Mouse (Mus musculus): Measurements from ENCODE around the gene Sectm1b. TPM values are rescaled to one million over a fixed set of nuclear protein-coding genes. Genes with fewer than 3 reads are reported as not detected.

The Sectm1b gene
- polyA plus RNA-seq, 1 experiment from 2014 or later, result not detected

- no peaks in the 10 kb centered on the region for H3K9me3 ChIP-seq (ENCODE audit: control insufficient read depth, low read length)
- no peak for ATAC-seq (ENCODE audit: low FRiP score)
- no peak overlapping the region for H3K9ac ChIP-seq
- no peaks in the 10 kb centered on the region for H3K4me1 ChIP-seq (replicated peaks; ENCODE audit: control insufficient read depth, insufficient read depth, low read length)
- no peak for DNase-seq (ENCODE audit: low spot score)
- no peak overlapping the region for H3K27ac ChIP-seq
- no peak overlapping the region for H3K4me2 ChIP-seq (replicated peaks)
- no peak overlapping the region for H3K4me3 ChIP-seq (replicated peaks; ENCODE audit: low read length)
- no peaks in the 10 kb centered on the region for H3K36me3 ChIP-seq (replicated peaks; ENCODE audit: control insufficient read depth, insufficient read depth)
- H3K27me3 ChIP-seq (ENCODE audit: control insufficient read depth, insufficient read depth, low read length), result no peaks in the 10 kb centered on the region
- WGBS, result 70% methylated on average over 7 of the region's 7 CpGs
These were observed 36.4 kb upstream of the Sectm1b start for GRCm38 (mm10) chr11:121099762-121100161.

- Histone ChIP-seq H3K9me3 (ENCODE audit: control insufficient read depth, low read length) (no peaks in the 10 kb centered on the region), H3K27me3 (ENCODE audit: control insufficient read depth, insufficient read depth, low read length) (no peaks in the 10 kb centered on the region), H3K36me3 (replicated peaks; ENCODE audit: control insufficient read depth, insufficient read depth) (no peaks in the 10 kb centered on the region), H3K27ac (no peak overlapping the region), H3K4me2 (replicated peaks) (no peak overlapping the region), H3K4me1 (replicated peaks; ENCODE audit: control insufficient read depth, insufficient read depth, low read length) (no peaks in the 10 kb centered on the region), H3K9ac (no peak overlapping the region), H3K4me3 (replicated peaks; ENCODE audit: low read length) (no peak overlapping the region)
- ATAC-seq (ENCODE audit: low FRiP score) (no peak), DNase-seq (ENCODE audit: low spot score) (no peak)
- 88% methylated on average over 14 of the region's 14 CpGs for WGBS
These were observed 29.5 kb upstream of the Sectm1b start for GRCm38 (mm10) chr11:121092606-121093585.

- no peak for DNase-seq (ENCODE audit: low spot score)
- no peak overlapping the region for H3K27ac ChIP-seq
- no peak for ATAC-seq (ENCODE audit: low FRiP score)
- 70% methylated on average over 4 of the region's 4 CpGs for whole genome bisulfite sequencing
- no peak overlapping the region for H3K4me3 ChIP-seq (replicated peaks; ENCODE audit: low read length)
- H3K9ac ChIP-seq, result no peak overlapping the region
- H3K27me3 ChIP-seq (ENCODE audit: control insufficient read depth, insufficient read depth, low read length), result no peaks in the 10 kb centered on the region
- H3K9me3 ChIP-seq (ENCODE audit: control insufficient read depth, low read length), result no peaks in the 10 kb centered on the region
- no peak overlapping the region for H3K4me2 ChIP-seq (replicated peaks)
- H3K4me1 ChIP-seq (replicated peaks; ENCODE audit: control insufficient read depth, insufficient read depth, low read length), result no peaks in the 10 kb centered on the region
- no peaks in the 10 kb centered on the region for H3K36me3 ChIP-seq (replicated peaks; ENCODE audit: control insufficient read depth, insufficient read depth)
These were observed 27.6 kb upstream of the Sectm1b start for GRCm38 (mm10) chr11:121090943-121091342.

GRCm38 (mm10) chr11:121089756-121090546, 26.6 kb upstream of the Sectm1b start:
- Histone ChIP-seq H3K27ac (no peak overlapping the region), H3K4me1 (replicated peaks; ENCODE audit: control insufficient read depth, insufficient read depth, low read length) (no peaks in the 10 kb centered on the region), H3K4me2 (replicated peaks) (no peak overlapping the region), H3K4me3 (replicated peaks; ENCODE audit: low read length) (no peak overlapping the region), H3K27me3 (ENCODE audit: control insufficient read depth, insufficient read depth, low read length) (no peaks in the 10 kb centered on the region), H3K9me3 (ENCODE audit: control insufficient read depth, low read length) (no peaks in the 10 kb centered on the region), H3K36me3 (replicated peaks; ENCODE audit: control insufficient read depth, insufficient read depth) (no peaks in the 10 kb centered on the region), H3K9ac (no peak overlapping the region)
- DNase-seq (ENCODE audit: low spot score), result no peak
- ATAC-seq (ENCODE audit: low FRiP score), result no peak
- WGBS, result 95% methylated on average over 2 of the region's 2 CpGs

GRCm38 (mm10) chr11:121088997-121089396, 25.6 kb upstream of the Sectm1b start:
- WGBS, result 77% methylated on average over 6 of the region's 6 CpGs
- ATAC-seq (ENCODE audit: low FRiP score) (no peak), DNase-seq (ENCODE audit: low spot score) (no peak)
- Histone ChIP-seq H3K27ac (no peak overlapping the region), H3K4me3 (replicated peaks; ENCODE audit: low read length) (no peak overlapping the region), H3K9ac (no peak overlapping the region), H3K36me3 (replicated peaks; ENCODE audit: control insufficient read depth, insufficient read depth) (no peaks in the 10 kb centered on the region), H3K4me2 (replicated peaks) (no peak overlapping the region), H3K9me3 (ENCODE audit: control insufficient read depth, low read length) (no peaks in the 10 kb centered on the region), H3K4me1 (replicated peaks; ENCODE audit: control insufficient read depth, insufficient read depth, low read length) (no peaks in the 10 kb centered on the region), H3K27me3 (ENCODE audit: control insufficient read depth, insufficient read depth, low read length) (no peaks in the 10 kb centered on the region)

- no peaks in the 10 kb centered on the region for H3K4me1 ChIP-seq (replicated peaks; ENCODE audit: control insufficient read depth, insufficient read depth, low read length)
- H3K27ac ChIP-seq, result no peak overlapping the region
- H3K27me3 ChIP-seq (ENCODE audit: control insufficient read depth, insufficient read depth, low read length), result no peaks in the 10 kb centered on the region
- WGBS, result 71% methylated on average over 4 of the region's 4 CpGs
- H3K36me3 ChIP-seq (replicated peaks; ENCODE audit: control insufficient read depth, insufficient read depth), result no peaks in the 10 kb centered on the region
- no peak overlapping the region for H3K4me2 ChIP-seq (replicated peaks)
- H3K4me3 ChIP-seq (replicated peaks; ENCODE audit: low read length), result no peak overlapping the region
- DNase-seq (ENCODE audit: low spot score) (no peak), ATAC-seq (ENCODE audit: low FRiP score) (no peak)
- no peak overlapping the region for H3K9ac ChIP-seq
- H3K9me3 ChIP-seq (ENCODE audit: control insufficient read depth, low read length), result no peaks in the 10 kb centered on the region
These were observed 22.9 kb upstream of the Sectm1b start for GRCm38 (mm10) chr11:121086296-121086695.

- H3K27me3 ChIP-seq (ENCODE audit: control insufficient read depth, insufficient read depth, low read length), result no peaks in the 10 kb centered on the region
- no peak overlapping the region for H3K4me2 ChIP-seq (replicated peaks)
- WGBS, result 79% methylated on average over 5 of the region's 5 CpGs
- H3K4me1 ChIP-seq (replicated peaks; ENCODE audit: control insufficient read depth, insufficient read depth, low read length), result no peaks in the 10 kb centered on the region
- H3K9ac ChIP-seq, result no peak overlapping the region
- ATAC-seq (ENCODE audit: low FRiP score) (no peak), DNase-seq (ENCODE audit: low spot score) (no peak)
- no peak overlapping the region for H3K27ac ChIP-seq
- no peak overlapping the region for H3K4me3 ChIP-seq (replicated peaks; ENCODE audit: low read length)
- H3K9me3 ChIP-seq (ENCODE audit: control insufficient read depth, low read length), result no peaks in the 10 kb centered on the region
- H3K36me3 ChIP-seq (replicated peaks; ENCODE audit: control insufficient read depth, insufficient read depth), result no peaks in the 10 kb centered on the region
These were observed 21.8 kb upstream of the Sectm1b start for GRCm38 (mm10) chr11:121085181-121085580.

GRCm38 (mm10) chr11:121082857-121083500, 19.6 kb upstream of the Sectm1b start:
- no peak overlapping the region for H3K4me2 ChIP-seq (replicated peaks)
- H3K27me3 ChIP-seq (ENCODE audit: control insufficient read depth, insufficient read depth, low read length), result no peaks in the 10 kb centered on the region
- H3K4me1 ChIP-seq (replicated peaks; ENCODE audit: control insufficient read depth, insufficient read depth, low read length), result no peaks in the 10 kb centered on the region
- ATAC-seq (ENCODE audit: low FRiP score) (no peak), DNase-seq (ENCODE audit: low spot score) (no peak)
- WGBS, result 86% methylated on average over 6 of the region's 6 CpGs
- H3K9me3 ChIP-seq (ENCODE audit: control insufficient read depth, low read length), result no peaks in the 10 kb centered on the region
- H3K36me3 ChIP-seq (replicated peaks; ENCODE audit: control insufficient read depth, insufficient read depth), result no peaks in the 10 kb centered on the region
- H3K4me3 ChIP-seq (replicated peaks; ENCODE audit: low read length), result no peak overlapping the region
- no peak overlapping the region for H3K27ac ChIP-seq
- no peak overlapping the region for H3K9ac ChIP-seq

- no peaks in the 10 kb centered on the region for H3K9me3 ChIP-seq (ENCODE audit: control insufficient read depth, low read length)
- no peak overlapping the region for H3K9ac ChIP-seq
- no peak for DNase-seq (ENCODE audit: low spot score)
- 77% methylated on average over 3 of the region's 3 CpGs for WGBS
- H3K27me3 ChIP-seq (ENCODE audit: control insufficient read depth, insufficient read depth, low read length), result no peaks in the 10 kb centered on the region
- H3K27ac ChIP-seq, result no peak overlapping the region
- H3K36me3 ChIP-seq (replicated peaks; ENCODE audit: control insufficient read depth, insufficient read depth), result no peaks in the 10 kb centered on the region
- no peak overlapping the region for H3K4me2 ChIP-seq (replicated peaks)
- H3K4me3 ChIP-seq (replicated peaks; ENCODE audit: low read length), result no peak overlapping the region
- no peaks in the 10 kb centered on the region for H3K4me1 ChIP-seq (replicated peaks; ENCODE audit: control insufficient read depth, insufficient read depth, low read length)
- no peak for ATAC-seq (ENCODE audit: low FRiP score)
These were observed 18.9 kb upstream of the Sectm1b start for GRCm38 (mm10) chr11:121082250-121082649.

All from hindbrain, embryonic 14.5 days (tissue).